Mouse (Mus musculus) thymus, postnatal 10 days (tissue): ENCODE results near the gene Eml3.
"Not testable (repeated sequence)": the region's sequence is repeated elsewhere in the genome, so short reads cannot be mapped to it uniquely, and the experiment has no call there.

Experiments
- DNase-seq, 2 experiments: peaks; one replicate each; pipeline ENCODE4 v3.0.0; 2021; ENCODE audit warnings: low spot score in 2 of 2

Gene Eml3

DNA sequence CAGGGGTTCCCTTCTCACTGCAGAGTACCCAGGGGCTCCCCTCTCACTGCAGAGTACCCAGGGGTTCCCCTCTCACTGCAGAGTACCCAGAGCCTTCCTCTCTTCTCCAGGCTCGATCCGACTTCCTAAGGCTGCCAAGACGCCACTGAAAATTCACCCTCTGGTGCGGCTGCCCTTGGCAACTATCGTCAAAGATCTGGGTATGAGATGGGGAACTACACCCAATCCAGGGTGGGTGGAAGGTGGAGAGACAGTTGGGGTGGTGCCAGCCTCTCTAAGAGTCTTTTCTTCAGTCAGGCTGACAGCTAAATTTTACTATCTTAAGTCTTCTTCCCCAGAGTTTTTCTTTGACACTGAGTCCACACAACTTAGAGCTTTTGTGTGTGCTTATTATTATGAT is 20.8 kb downstream of the Eml3 start:
- no peak for DNase-seq

DNA sequence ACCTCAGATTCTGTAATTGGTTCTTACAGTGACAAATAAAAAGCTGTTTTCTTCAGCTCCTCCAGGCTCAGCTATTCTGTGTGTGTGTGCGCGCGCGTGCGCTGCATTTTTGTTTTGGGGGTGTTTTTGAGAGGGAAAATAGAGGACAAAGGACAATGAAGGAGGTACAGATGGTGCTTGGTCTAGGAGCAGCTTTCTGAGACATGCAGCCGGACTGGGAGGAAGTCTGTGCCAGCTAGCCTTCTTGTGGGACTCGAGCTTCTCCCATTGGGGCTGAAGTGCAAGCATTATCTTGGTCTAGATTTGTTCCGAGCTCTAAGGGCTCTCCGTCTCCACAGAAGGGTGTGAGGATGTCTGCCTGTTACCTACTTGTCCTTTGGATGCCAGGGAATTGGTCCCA is 22.9 kb downstream of the Eml3 start:
- DNase-seq = no peak

DNA sequence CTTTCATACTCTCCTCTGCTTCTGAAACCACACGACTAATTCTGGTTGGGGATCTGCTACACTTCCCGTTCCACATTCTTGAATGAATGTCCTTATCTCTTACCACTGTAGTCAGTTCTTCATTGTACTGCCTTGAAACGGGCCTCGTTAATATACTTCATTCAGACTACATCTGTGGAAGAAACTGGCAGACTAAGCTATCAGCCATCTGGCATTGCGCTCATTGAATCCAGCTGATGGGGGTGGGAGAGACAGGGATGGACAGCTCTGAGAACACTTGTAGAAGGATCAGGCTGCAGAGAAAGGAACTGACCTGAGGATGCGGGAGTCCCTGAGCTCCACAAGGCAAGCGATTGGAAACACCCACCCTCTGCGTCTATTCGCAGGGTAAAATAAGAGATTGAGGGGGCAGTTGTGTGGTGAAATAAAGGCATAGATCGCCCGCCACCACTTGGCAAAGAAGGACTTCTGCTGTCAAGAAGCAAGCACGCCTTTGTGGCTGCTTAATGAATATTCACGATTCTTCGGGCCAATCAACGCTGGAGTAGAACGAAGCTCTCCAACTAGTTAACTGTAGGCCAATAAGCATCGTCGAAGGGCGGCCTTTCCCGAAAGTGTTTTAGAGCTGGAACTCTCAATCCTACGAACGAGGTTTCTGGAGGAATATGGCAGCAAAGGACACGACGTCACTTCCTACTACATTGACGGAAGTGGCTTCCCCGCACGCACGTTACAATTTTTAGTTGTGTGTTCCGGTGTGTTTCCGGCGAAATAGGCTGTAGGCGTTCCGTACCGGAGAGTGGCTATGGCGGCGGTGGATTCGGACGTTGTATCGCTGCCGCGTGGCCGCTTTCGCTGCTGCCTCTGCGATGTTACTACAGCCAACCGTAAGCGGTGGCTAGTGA is 24.0 kb downstream of the Eml3 start, which contains the start of gene Tut1:
Tut1 (plus strand) TSS at position 713 of the 905 bp plus-strand sequence.
- peak; percentile 85 for DNase-seq

DNA sequence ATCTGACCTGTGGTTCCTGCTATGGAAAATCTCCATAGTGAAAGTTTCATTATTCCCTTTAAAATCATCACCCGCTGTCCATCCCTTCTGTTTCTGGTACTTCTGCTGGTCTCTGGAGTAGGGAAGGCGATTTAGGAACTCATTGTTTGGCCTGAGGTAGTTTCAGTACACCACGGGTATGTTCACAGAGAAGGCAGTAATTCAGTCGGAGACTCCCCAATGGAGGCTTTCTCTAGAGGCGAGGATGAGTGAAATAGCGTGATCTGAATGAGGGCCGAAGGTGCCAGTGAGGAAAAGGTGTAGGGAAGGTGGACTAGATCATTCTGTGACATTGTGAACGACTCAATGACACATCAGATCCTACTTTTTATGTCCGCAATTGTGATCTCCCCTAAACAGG is 24.8 kb downstream of the Eml3 start:
- no peak for DNase-seq

DNA sequence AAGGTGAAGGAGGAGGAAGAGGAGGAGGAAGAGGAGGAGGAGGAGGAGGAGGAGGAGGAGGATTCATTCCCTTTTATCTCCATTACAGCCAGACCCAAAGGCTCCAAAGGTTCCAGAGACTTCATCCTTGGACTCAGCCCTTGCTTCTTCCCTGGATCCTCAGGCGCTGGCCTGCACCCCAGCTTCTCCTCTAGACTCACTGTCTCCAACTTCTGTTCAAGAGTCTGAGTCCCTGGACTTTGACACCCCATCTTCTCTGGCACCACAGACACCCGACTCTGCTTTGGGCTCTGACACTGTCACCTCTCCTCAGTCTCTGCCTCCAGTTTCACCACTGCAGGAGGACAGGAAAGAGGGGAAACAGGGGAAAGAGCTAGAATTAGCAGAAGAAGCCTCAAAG is 32.9 kb downstream of the Eml3 start:
- DNase-seq = no peak

DNA sequence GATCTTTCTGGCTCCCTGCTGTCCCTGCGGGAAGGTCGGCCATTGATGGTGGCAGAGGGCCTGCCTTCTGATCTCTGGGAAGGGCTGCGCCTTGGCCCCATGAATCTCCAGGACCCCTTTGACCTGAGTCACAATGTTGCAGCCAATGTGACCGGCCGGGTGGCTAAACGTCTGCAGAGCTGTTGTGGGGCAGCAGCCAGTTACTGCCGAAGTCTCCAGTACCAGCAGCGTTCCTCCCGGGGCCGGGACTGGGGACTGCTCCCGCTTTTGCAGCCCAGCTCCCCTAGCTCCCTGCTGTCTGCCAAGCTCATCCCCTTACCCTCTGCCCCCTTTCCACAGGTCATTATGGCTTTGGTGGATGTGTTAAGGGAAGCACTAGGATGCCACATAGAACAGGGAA is 35.7 kb downstream of the Eml3 start:
- DNase-seq = no peak

DNA sequence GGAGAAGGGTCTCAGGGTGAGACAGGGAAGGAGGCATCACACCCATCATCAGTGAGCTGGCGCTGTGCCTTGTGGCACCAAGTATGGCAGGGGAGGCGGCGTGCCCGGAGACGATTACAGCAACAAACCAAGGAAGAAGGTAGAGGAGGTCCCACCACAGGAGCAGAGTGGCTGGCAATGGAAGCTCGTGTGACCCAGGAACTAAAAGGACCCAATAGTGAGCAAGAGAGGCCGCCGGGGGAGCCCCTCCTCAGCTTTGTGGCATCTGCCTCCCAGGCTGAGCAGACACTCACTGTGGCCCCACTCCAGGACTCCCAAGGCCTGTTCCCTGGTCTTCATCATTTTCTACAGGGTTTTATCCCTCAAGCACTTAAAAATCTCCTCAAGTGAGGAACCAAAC is 36.4 kb downstream of the Eml3 start:
- peak in 1 of 2 experiments; percentile 12 for DNase-seq

DNA sequence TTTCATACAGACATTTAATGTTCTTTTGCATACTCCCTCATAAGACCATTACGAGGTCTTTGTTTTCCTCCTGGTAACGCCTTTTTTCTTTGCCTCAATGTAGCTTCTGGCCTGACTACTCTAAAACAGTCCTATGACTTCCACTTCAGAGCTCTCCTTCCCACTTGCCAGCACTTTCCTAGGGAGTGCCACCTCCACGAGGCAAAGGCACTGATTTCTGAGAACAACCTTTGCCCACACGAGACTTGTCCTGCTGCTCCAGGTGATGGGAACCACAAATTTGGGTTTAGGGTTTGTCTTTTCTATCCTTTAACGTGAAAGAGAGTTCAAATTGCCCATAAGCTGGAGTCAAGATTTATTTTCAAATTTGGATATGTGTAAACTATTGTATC is 36.8 kb downstream of the Eml3 start:
- no peak for DNase-seq

DNA sequence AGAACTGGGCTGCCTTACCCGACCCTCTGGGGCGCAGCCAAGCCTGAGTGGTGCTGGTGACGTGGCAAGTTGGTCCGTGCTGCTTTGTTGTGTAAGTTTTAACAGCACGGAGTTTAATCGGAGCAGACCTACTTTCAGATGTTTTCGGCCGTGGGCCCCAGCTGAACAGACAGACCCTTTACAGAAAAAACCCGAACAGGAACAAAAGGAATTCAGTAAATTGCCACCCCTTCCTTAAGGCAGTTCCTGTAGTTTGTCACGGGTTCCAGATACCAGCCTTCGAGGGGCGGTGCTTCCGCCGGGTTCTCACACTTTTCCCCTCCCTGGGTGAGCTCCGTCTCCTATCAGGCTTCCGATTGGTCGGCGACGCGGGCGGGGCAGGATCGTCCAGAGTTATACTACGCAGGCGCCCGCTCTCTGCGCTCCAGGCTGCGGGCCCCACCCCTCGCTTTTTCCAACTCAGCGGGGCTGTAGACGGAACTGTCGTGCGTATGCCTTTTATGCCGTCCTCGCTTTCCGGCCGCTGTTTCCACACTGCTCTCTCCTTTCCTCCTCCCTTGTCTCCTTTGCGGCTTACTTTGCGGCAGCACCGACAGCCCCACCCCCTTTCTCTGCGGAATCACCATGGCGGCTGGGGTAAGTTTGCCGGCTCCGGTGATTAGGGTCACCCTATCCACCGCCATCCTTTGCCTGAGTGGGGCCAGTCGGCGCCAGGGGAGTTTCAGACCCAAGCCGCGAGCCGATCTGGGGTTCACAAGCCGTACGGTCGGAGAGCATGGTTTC is 37.4 kb downstream of the Eml3 start, which contains the start of gene Eef1g:
Eef1g (plus strand) TSS at position 452 of the 783 bp plus-strand sequence.
- peak; percentile 97 to 99 for DNase-seq

DNA sequence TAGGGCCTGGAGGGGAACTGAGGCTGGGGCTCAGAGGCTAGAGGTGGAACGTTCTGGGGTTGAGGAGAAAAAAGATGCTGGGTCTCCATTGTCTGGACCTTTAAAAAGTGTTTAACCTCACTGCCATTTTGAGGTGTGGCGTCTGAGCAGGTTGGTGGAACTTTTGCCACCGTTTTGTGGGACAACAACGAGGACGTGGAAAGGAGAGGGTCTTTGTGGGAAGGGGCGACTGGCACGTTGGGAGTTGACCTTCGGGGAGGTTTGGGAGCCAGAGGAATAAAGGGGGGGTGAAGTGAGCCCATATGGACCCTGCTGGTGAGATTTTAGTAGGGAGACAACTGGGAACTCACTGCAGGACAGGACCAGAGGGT is 38.0 kb downstream of the Eml3 start:
- DNase-seq = peak in 1 of 2 experiments; percentile 10

DNA sequence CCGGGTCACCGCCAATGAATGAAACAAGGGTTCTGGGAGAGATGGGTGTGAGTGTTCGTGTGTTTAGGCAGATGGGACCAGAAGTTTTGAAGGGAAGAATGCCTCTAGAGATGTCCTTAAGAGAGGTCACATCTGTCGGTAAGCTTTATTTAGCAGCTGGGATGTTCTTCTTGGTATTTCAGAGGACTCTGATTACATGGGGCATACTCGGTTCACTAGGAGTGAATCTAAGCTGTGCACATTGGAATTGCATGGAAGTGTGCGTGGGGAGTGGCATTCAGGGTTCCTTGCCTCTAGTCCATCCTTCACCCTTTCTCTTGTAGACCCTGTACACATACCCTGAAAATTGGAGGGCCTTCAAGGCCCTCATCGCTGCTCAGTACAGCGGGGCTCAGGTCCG is 38.5 kb downstream of the Eml3 start:
- no peak for DNase-seq

DNA sequence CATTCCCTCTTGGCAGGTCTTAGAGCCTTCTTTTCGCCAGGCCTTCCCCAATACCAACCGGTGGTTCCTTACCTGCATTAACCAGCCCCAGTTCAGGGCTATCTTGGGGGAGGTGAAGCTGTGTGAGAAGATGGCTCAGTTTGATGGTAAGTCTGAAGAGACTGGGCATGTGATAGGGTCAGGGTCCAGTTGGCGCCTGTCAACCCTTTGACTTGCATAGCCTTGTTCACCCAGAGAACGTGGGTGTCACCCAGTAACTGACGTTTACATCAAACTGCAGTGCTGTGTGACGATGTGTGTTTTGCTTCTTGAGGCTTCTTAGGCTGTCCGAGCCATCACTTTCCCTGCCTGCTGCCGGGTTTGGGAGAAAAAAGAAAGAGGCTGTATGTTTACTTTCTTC is 43.1 kb downstream of the Eml3 start:
- DNase-seq = not testable (repeated sequence)

DNA sequence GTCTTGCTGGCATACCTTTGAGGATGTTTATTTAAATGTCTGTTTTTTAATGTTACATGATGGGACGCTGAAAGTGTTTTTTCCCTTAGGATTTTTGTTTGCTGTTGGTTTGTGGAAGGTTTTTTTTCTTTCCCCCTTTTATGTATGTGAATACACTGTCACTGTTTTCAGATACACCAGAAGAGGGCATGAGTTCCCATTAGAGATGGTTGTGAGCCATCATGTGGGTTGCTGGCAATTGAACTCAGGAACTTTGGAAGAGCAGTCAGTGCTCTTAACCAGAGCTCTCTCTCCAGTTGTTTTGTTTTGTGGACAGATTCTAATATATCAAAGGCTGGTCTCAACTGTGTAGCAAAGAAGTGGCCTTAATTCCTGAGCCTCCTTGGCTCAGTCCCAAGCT is 45.3 kb downstream of the Eml3 start:
- DNase-seq = no peak

DNA sequence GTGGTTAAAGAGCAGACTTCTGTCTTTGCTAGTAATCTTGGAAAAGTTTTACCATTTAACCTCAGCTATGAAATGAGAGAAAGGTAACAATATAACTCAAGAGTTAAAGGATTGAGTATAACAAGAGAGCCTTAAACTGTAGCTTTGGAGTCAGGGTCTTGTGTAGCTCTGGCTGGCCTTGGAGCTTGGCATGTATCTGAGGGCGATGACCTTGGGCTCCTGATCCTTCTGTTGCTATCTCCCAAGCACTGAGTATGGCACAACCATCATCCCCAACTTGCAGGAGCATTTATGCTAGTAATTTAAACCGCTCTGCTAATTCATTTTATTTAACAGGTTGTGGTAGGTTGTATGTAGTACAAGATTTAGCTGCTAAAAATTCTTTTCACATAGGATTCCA is 46.1 kb downstream of the Eml3 start:
- no peak for DNase-seq

DNA sequence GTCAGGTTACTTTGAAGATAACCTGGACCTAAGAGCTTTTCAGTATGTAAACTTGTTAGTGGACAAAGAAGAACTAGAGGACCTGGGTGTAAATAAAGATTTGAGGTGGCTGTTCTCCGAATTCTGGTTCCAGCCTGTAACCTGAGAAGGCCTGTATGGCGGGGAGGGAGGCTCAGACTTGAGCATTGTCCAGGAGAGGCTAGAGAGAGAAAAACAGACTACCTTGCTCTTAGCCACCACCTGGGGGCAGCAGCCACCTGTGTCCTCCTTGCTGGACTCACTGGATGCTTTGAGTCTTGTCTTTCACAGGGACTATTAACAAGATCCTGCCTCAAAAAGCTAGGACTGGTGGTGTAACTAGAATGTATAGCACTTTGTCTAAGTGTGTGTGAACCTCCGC is 47.2 kb downstream of the Eml3 start:
- no peak for DNase-seq

DNA sequence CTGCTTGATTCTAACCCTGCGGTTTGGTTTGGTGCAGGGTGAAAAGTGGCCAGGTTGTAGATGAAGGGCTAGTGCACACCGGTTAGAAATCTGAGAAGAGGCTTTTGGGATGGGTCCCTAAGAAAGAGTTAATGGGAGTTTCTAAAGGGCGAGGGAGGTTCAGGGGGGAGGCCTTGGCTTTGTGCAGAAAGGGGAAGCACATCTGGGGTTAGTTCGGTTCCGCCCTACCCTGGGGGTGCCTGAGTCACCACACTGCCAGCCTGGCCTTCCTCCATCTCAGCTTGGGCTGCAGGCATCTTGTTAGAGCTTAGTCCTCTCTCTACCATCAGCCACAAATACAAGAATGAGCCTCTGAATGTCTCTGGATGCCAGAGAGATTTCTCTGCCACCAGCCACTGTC is 51.4 kb downstream of the Eml3 start:
- no peak for DNase-seq

DNA sequence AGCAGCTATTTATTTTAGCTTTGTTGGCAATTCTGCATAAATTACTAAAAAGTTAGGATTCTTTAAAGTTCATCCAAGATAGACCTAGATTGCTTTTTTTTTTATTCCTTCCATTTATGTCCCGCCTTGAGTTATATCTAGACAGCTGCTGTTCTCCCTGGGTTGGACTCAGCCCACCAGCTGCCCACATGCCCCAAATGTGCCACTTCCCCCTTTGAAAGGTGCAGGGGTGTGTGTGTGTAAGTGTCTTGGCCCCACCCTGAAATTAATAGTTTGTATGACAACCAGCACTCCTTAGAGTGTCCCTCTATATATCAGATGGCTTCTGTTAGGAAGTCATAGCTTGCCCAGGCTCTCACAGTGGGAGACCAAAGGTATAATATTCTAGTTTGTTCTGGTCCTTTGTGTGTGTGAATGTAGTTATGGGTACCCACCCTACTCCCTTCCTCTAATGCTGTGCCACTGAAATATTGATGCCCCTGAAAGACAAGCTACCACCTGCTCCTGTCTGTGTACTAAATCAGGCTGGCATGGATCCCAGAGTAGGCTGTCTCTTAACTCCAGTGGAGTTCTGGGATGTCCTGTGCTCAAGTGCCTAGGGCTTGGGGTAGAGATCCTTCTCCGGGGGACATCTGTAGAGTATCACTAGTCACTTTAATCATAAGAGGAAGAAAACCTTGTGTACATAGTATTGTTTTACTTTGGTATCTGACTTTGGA is 52.3 kb downstream of the Eml3 start:
- DNase-seq = no peak

DNA sequence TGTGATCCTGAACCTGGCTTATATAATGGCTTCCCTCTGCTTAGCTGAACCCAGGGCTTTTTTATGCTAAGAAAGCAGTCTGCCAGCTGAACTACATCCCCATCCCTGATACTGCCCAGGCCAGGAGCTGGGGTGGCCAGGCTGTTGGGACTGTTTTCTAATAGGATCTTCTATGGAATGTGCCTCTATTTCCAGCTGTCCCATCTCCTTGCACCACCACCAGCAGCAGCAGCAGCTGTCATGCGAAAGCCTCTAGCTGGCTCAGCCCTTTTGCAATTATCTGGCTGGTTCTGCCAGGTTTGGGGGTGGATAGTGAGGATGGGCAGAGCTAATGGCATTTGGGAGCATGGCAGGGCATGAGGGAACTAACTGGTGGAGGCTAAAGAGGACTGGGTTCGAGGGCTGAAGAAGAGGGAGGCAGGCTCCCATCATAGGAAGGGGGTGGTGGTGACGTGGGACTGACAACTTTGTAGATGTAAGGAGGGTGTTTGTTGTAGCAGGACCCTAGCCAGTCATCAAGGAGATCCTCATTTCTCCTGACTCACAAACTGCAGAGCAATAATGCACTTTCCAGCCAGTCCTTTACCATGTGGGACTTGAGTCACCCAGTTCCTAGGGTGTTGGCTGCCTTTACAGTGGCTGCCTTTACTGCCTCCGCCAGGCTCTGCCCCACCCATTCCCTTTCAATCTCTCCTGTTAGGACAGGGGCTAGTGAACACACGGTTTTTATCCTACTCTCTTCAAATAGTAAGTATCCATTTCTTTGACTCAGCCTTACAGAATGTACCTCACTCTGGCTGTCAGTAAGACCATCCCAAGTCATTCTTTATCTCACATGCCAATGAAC is 53.2 kb downstream of the Eml3 start:
- no peak for DNase-seq

DNA sequence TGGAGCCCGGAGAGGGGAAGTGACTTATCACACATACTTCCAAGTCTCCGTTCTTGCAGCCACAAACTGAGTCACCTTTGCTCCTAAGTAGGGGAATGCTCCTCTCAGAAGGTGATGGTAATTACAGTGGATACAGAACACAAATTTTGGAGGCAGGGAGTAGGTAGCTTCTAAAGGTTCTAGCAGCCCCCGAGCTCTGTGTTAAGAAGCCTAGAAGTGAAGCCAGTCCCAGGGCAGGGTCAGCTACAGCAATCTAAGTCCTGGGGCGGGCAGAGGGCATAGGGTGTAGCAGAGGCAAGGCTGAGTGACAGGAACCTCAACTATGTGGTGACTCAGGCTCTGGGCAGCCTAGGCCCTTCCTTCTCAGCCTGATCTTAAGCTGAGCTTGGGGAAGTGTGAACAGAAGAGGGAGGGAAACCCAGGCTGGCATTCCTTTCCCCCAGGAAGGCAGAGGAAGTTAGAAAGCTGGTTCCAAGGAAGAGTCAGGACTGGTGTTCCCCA is 53.8 kb downstream of the Eml3 start:
- no peak for DNase-seq

DNA sequence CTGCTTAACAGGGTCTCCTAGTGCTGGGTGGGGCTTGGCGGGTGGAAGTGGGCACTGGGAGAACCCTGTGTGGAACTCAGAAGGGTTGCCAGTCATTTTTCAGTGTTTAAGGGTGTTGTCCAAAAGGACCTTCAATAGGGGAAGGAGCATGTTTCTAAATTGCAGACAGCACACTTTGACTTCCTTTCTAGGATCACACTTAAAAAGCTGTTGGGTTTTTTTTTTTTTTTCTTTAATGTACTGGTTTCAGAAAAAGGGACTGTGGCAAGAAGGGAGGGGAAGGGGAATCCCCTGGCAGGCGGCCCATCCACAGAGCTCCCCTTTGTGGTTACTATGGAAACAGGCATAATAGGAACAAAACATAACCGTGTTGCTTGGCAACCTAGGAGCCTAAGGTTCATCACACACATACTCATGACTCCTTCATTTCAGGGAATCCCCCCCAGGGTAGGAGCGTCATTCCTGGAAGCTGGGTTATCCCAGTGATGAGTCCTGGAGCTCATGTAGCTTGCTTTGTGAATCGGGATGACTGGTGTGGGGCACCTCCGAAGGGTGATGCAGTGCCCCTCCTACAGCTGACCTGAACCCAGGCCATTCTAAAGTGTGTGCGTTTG is 55.0 kb downstream of the Eml3 start:
- DNase-seq = peak; percentile 33 to 37

DNA sequence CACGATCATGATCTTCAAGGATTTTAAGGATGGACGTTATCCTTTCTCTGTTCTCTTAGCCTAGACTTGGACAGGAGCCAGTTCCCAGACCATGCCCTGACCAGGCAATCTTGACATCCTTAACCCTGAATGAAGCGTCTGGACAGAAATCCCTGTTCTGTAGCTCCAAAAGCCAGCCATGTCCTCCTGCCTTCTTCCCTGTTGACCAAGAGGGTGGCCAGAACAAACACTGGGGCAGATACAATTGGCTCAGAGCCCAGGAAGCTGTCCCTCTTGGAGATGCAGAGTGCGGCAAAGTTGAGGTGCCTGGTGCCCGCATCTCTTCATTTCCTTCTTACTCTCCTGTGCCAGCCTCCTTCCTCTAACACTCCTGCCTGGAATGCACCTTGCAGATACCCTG is 56.5 kb downstream of the Eml3 start:
- no peak for DNase-seq
